Mouse (Mus musculus) liver, embryonic 14.5 days (tissue): ENCODE results near the gene Gpr162. TPM values are rescaled to one million over a fixed set of nuclear protein-coding genes. Genes with fewer than 3 reads are reported as not detected.

Experiments
- ATAC-seq: fragments of 200-750 bp; cut with Nextera tagmentation; 2 replicates; pipeline ENCODE4 v1.8.0; 2017; ENCODE audit warnings: moderate number of reproducible peaks, mild to moderate bottlenecking, moderate library complexity; ENCODE audit not compliant: insufficient read depth
- DNase-seq, 3 experiments: peaks; one replicate each; pipeline ENCODE4 v3.0.0-alpha.2; 2012 to 2013; ENCODE audit warnings: low read depth in 3 of 3, low spot score in 3 of 3
- H3K27ac ChIP-seq: fragments of 300-500 bp; sonication (generic); 2 replicates; pipeline ENCODE4 v1.5.1; 2014; ENCODE audit warnings: moderate library complexity, mild to moderate bottlenecking, control low read depth, inconsistent platforms
- H3K27me3 ChIP-seq: fragments of 300-500 bp; sonication (generic); 2 replicates; pipeline ENCODE4 v1.6.1; 2014; ENCODE audit warnings: mild to moderate bottlenecking, low read length, moderate library complexity; ENCODE audit not compliant: control insufficient read depth, insufficient read depth
- H3K36me3 ChIP-seq: fragments of 300-500 bp; sonication (generic); replicated peaks from 2 replicates; pipeline ENCODE4 v1.6.1; 2014; ENCODE audit warnings: low read depth; ENCODE audit not compliant: control insufficient read depth, insufficient read depth
- H3K4me1 ChIP-seq, 2 experiments: fragments of 200-500 bp in 1 of 2; fragments of 300-500 bp in 1 of 2; sonication (generic) in 1 of 2; replicated peaks; 2 replicates each; pipeline ENCODE4 v1.6.1; 2012 to 2014; ENCODE audit warnings: antibody characterized with exemption in 1 of 2, inconsistent platforms in 1 of 2, low read length in 1 of 2; ENCODE audit not compliant: control insufficient read depth in 2 of 2, insufficient read depth in 2 of 2
- H3K4me2 ChIP-seq: fragments of 300-500 bp; sonication (generic); 2 replicates; pipeline ENCODE4 v1.6.1; 2014; ENCODE audit warnings: low read depth, mild to moderate bottlenecking, control low read depth, moderate library complexity
- H3K4me3 ChIP-seq, 2 experiments: fragments of 200-500 bp in 1 of 2; fragments of 300-500 bp in 1 of 2; sonication (generic) in 1 of 2; 2 replicates each; pipeline ENCODE4 v1.5.1; 2012 to 2014; ENCODE audit warnings: low read depth in 2 of 2, low read length in 2 of 2, mild to moderate bottlenecking in 2 of 2, control low read depth in 1 of 2, inconsistent platforms in 1 of 2, moderate library complexity in 1 of 2; ENCODE audit not compliant: insufficient read depth in 1 of 2
- H3K9ac ChIP-seq: fragments of 300-500 bp; sonication (generic); replicated peaks from 2 replicates; pipeline ENCODE4 v1.6.1; 2014; ENCODE audit warnings: mild to moderate bottlenecking, control low read depth, moderate library complexity
- H3K9me3 ChIP-seq: fragments of 300-500 bp; sonication (generic); 2 replicates; pipeline ENCODE4 v1.6.1; 2016; ENCODE audit warnings: low read length, mixed read lengths; ENCODE audit not compliant: control insufficient read depth
- CTCF ChIP-seq: IDR thresholded peaks from 2 replicates; pipeline ENCODE4 v1.5.1; 2016; ENCODE audit warnings: antibody characterized with exemption, low read depth, control low read depth
- EP300 ChIP-seq: IDR thresholded peaks from 2 replicates; pipeline ENCODE4 v1.6.1; 2016; ENCODE audit warnings: antibody characterized with exemption, low read depth
- WGBS: fragments of 180-500 bp; shearing (Covaris S2); extraction: QIAGEN DNeasy Blood & Tissue Kit; methylation state at CpG from one replicate; pipeline ENCODE4 v1.1.7; 2014; ENCODE audit not compliant: insufficient replicate concordance; 5-methylcytosine and 5-hydroxymethylcytosine counted together
- polyA plus RNA-seq, 2 experiments: library from polyadenylated mRNA; depleted of rRNA in 1 of 2; stranded (reverse) in 1 of 2; unstranded in 1 of 2; fragments of >200 nt; fragmentation: Nextera tagmentation in 1 of 2; extraction: Ambion mirVana in 1 of 2; gene quantifications; 2 replicates each; pipeline versions ENCODE4 v1.2.1 to v1.2.3; 2012 to 2014

Gpr162 gene
- polyA plus RNA-seq, 2 experiments = 0.03 TPM; not detected in 1

GRCm38 (mm10) chr6:124881821-124882220 lies 18.0 kb upstream of the Gpr162 start:
- no peaks in the 10 kb centered on the region for H3K9me3 ChIP-seq
- H3K9ac ChIP-seq = no peak overlapping the region
- ATAC-seq (no peak), DNase-seq (no peak)
- H3K4me3 ChIP-seq = no peak overlapping the region
- no peaks in the 10 kb centered on the region for H3K4me1 ChIP-seq
- WGBS = 73% methylated on average over 9 of the region's 9 CpGs
- no peak overlapping the region for H3K27ac ChIP-seq
- H3K27me3 ChIP-seq = no peaks in the 10 kb centered on the region
- no peak overlapping the region for H3K4me2 ChIP-seq
- TF ChIP-seq EP300 (no peak), CTCF (no peak)
- H3K36me3 ChIP-seq = no peaks in the 10 kb centered on the region

DNA sequence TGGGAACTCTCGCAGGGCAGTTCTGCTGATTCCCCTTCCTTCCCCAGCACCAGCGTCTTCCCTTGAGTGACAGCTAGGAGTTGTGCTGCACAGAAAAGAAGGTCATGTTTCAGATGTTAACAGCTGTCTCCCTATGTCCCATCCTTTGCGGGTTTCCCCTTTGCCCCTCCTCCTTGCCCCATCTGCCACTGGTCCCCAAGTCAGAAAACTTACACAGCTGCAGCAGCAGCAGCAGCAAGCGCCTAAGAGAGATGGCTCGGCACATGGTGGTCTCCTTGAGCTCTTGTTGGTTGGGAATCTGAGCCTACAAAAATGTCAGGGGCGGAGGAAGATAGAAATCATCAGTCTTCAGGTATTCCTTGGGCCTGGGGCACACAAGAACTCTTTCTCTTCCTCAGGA lies 15.6 kb upstream of the Gpr162 start:
- H3K36me3 ChIP-seq = no peaks in the 10 kb centered on the region
- ATAC-seq (no peak), DNase-seq (no peak)
- H3K27ac ChIP-seq = no peak overlapping the region
- no peak for TF ChIP-seq CTCF
- no peak for TF ChIP-seq EP300
- no peaks in the 10 kb centered on the region for H3K9me3 ChIP-seq
- H3K4me3 ChIP-seq = no peak overlapping the region
- H3K4me2 ChIP-seq = no peak overlapping the region
- no peaks in the 10 kb centered on the region for H3K27me3 ChIP-seq
- no peaks in the 10 kb centered on the region for H3K4me1 ChIP-seq
- 38% methylated on average over 6 of the region's 6 CpGs for WGBS
- H3K9ac ChIP-seq = no peak overlapping the region

DNA sequence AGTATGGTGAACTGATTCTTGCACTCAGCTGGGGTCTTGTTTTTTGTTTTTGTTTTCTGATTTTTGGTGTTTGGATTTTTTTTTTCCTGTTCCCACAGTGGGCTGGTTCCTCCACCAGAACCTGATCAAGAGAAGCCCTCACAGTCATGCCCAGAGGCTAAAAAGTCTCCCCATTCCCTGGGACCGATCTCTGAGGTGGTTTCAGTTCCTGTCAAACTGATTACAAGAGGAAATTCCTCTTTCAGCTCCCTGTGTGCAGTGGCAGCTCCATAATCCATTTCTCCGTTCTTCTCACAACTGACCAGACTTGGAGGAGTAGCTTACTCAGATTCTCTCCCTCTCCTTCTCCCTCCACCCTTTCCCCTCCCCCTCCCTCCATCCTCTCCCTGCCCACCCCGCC lies 10.6 kb upstream of the Gpr162 start:
- no peak for TF ChIP-seq CTCF
- TF ChIP-seq EP300 = no peak
- no peak for ATAC-seq
- H3K27ac ChIP-seq = no peak overlapping the region
- no peaks in the 10 kb centered on the region; the same call in 1 of the 2 replicates for H3K27me3 ChIP-seq
- no peak overlapping the region for H3K4me3 ChIP-seq
- H3K9ac ChIP-seq = no peak overlapping the region
- WGBS = 11% methylated on average over 3 of the region's 3 CpGs
- H3K36me3 ChIP-seq = no peaks in the 10 kb centered on the region
- H3K9me3 ChIP-seq = no peaks in the 10 kb centered on the region
- H3K4me1 ChIP-seq = no peaks in the 10 kb centered on the region
- H3K4me2 ChIP-seq = no peak overlapping the region
- no peak for DNase-seq

DNA sequence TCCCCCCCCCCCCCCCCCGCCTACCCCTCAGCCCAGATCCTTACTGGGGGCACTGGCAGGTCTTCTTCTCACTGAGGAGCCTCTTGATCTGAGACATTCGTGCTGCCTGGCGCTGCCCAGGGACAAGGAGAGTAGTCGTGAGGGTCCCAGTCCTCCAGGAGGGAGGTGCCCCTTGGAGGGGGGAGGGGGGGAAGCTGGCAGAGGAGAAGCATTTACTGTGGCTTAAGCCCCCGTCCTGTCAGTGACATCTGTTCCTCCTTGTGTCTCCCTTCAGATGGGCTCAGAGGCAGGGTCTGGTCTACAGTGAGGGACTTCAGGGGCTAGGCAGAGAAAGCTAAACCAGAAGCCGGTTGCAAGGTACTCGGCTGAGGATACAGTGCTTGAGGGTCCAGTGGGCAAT lies 2.8 kb upstream of the Gpr162 start:
- H3K9me3 ChIP-seq = no peaks in the 10 kb centered on the region
- DNase-seq (no peak), ATAC-seq (no peak)
- H3K36me3 ChIP-seq = no peaks in the 10 kb centered on the region
- H3K9ac ChIP-seq = no peak overlapping the region
- no peaks in the 10 kb centered on the region for H3K4me1 ChIP-seq
- WGBS = 57% methylated on average over 6 of the region's 7 CpGs
- H3K27me3 ChIP-seq = peaks cover 31% of the 10 kb centered on the region
- no peak overlapping the region for H3K4me2 ChIP-seq
- H3K27ac ChIP-seq = no peak overlapping the region
- TF ChIP-seq EP300 = no peak
- TF ChIP-seq CTCF = no peak
- no peak overlapping the region for H3K4me3 ChIP-seq

DNA sequence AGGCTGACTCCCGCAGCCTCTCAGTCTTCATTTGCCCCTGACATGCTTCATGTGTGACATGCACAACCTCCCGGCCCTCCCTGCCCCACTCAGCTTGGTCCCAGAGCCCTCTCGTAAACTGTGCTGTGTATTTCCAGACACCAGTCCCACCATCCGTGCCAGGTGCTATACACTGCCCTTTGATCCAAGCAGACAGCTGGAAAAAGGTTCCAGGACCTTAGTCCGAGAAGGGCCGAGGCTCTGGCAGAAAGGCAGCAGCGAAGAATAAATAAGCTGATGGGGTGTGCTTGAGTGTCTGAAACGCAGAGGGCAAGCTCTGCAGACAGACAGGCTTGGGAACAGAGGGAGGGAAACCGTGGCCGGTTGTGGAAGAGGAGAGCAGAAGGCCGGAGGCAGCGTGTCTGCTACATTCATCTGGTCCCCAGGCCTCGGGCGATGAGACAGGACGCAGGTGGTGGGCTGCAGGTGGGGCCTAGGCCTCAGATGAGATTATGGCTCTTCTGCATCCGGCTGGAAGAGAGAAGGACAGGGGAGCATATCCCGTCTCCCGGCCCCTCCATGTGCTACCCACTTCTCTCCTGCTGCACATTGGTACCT lies 2.1 kb upstream of the Gpr162 start:
- no peak for ATAC-seq

More for the DNA sequence above, 2.1 kb upstream of the Gpr162 start:
- 59% methylated on average over 18 of the region's 18 CpGs for WGBS
- Histone ChIP-seq H3K36me3 (no peaks in the 10 kb centered on the region), H3K4me3 (no peak overlapping the region), H3K27ac (no peak overlapping the region), H3K27me3 (peaks cover 31% of the 10 kb centered on the region), H3K9me3 (no peaks in the 10 kb centered on the region), H3K4me2 (no peak overlapping the region), H3K9ac (no peak overlapping the region), H3K4me1 (no peaks in the 10 kb centered on the region)
- TF ChIP-seq CTCF = no peak
- no peak for TF ChIP-seq EP300
- DNase-seq = no peak
